Comparison of ENCODE assay signal across 8 mouse cellular contexts in the genomic region with DNA sequence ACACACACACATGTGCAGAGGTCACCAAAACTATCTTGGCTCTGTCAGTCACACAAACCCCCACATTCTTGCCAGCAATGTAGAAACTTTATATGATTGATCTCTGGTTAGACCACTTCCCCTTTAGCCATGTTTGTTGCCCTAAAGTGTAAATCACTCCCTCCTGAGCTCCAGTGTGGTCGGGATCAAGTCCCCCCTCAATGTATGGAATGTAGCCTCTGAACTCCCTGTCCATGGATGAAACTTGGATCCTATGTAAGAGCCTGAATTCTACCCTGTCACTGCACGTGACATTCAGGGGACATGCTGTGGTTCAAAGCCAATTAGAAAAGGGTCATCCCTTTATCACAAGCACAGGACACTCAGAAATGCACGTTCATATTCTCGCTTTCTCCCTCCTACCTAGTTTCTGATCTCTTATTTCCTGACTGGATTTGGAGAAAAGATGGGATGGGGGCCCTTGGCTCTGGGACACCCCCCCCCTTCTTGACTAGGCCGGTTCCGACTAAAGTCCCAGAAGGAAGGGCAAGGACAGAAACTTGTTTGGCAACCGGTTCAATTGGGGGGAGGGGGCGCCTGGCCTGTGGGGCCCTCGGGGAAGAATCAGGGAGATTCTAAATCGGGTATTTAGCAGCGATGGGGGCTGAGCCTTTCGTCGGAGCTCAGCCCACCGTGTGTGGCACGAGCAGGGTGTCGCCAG. TPM values are rescaled to one million over a fixed set of nuclear protein-coding genes. Genes with fewer than 3 reads are reported as not detected.
DNase-seq lines count a peak whose midpoint lies in the region; ATAC-seq and TF ChIP-seq lines count a peak whose summit lies in the region.

No protein-coding gene starts in this region.

- no peak for TF ChIP-seq CTCF in heart, postnatal 0 days (IDR thresholded peaks at IDR 0.05; ENCODE audit: low read depth)
- no peak for TF ChIP-seq CTCF in bone marrow macrophage, adult 2 months (IDR thresholded peaks at IDR 0.05; ENCODE audit: low read depth, low read length)
- no peak for TF ChIP-seq CTCF in hindbrain, postnatal 0 days (IDR thresholded peaks at IDR 0.05; ENCODE audit: low read depth)

- peaks cover 15% of the 10 kb centered on the region for H3K4me1 ChIP-seq in heart, postnatal 0 days (ENCODE audit: control insufficient read depth, insufficient read depth)
- H3K4me1 ChIP-seq in bone marrow macrophage, adult 2 months (ENCODE audit: control insufficient read depth, insufficient read depth, low read length) = peaks cover 66% of the 10 kb centered on the region
- peaks cover 13% of the 10 kb centered on the region for H3K4me1 ChIP-seq in hindbrain, postnatal 0 days (ENCODE audit: insufficient read depth, low read length)
- peaks cover 12% of the 10 kb centered on the region for H3K4me1 ChIP-seq in midbrain, embryonic 14.5 days (ENCODE audit: control insufficient read depth, insufficient read depth, low read length)

- peak overlapping the region; percentile 44 for H3K9ac ChIP-seq in heart, postnatal 0 days (replicated peaks; ENCODE audit: low read depth, low read length)
- H3K9ac ChIP-seq in hindbrain, postnatal 0 days (replicated peaks; ENCODE audit: low read length) = peak overlapping the region; percentile 65
- H3K9ac ChIP-seq in midbrain, embryonic 14.5 days (replicated peaks; ENCODE audit: low read length) = peak overlapping the region; percentile 66

- ATAC-seq in heart, postnatal 0 days (ENCODE audit: insufficient read depth, low read depth) = no peak
- ATAC-seq in hindbrain, postnatal 0 days = no peak
- ATAC-seq in midbrain, embryonic 14.5 days (ENCODE audit: low FRiP score, low TSS enrichment) = no peak

- H3K9me3 ChIP-seq in heart, postnatal 0 days (replicated peaks; ENCODE audit: control insufficient read depth, low read length) = peaks cover 3% of the 10 kb centered on the region
- no peaks in the 10 kb centered on the region for H3K9me3 ChIP-seq in hindbrain, postnatal 0 days (ENCODE audit: low read length)
- no peaks in the 10 kb centered on the region for H3K9me3 ChIP-seq in midbrain, embryonic 14.5 days (ENCODE audit: control insufficient read depth, low read length)

- H3K36me3 ChIP-seq in heart, postnatal 0 days (replicated peaks; ENCODE audit: control insufficient read depth, insufficient read depth, low read length) = peaks cover 26% of the 10 kb centered on the region
- H3K36me3 ChIP-seq in hindbrain, postnatal 0 days (ENCODE audit: insufficient read depth, low read length) = peaks cover 9% of the 10 kb centered on the region; the same call in 1 of the 2 replicates
- peaks cover 21% of the 10 kb centered on the region for H3K36me3 ChIP-seq in midbrain, embryonic 14.5 days (ENCODE audit: control insufficient read depth, insufficient read depth, low read length)

- intact Hi-C loops in heart, postnatal 25 days (cut with DNase I) = no loop called here

- TF ChIP-seq POLR2A in bone marrow macrophage, adult 2 months (IDR thresholded peaks at IDR 0.05; ENCODE audit: borderline replicate concordance, low read depth, low read length) = no peak

- DNase-seq in heart, postnatal 0 days (ENCODE audit: low spot score) = no peak
- DNase-seq in heart, postnatal 25 days (ENCODE audit: low spot score) = no peak
- DNase-seq in hindbrain, postnatal 0 days (ENCODE audit: low spot score) = no peak
- DNase-seq in midbrain, embryonic 14.5 days = no peak
- DNase-seq in urinary bladder, adult 18-20 months (ENCODE audit: low spot score in 2 of 2) = no peak
- DNase-seq in ovary, adult 18-20 months (ENCODE audit: low spot score) = no peak
- DNase-seq in gastrocnemius, postnatal 25 days = no peak

- WGBS in heart, postnatal 0 days = 8% methylated on average over 16 of the region's 16 CpGs
- 8% methylated on average over 16 of the region's 16 CpGs for WGBS in hindbrain, postnatal 0 days
- WGBS in midbrain, embryonic 14.5 days = 9% methylated on average over 16 of the region's 16 CpGs

- no peak for TF ChIP-seq EP300 in heart, postnatal 0 days (IDR thresholded peaks at IDR 0.05; ENCODE audit: low read depth)

- H3K4me3 ChIP-seq in heart, postnatal 0 days (ENCODE audit: low read depth, low read length) = peak overlapping the region; percentile 56
- H3K4me3 ChIP-seq in bone marrow macrophage, adult 2 months (ENCODE audit: insufficient read depth, low read length) = peak overlapping the region; percentile 60
- peak overlapping the region; percentile 43 for H3K4me3 ChIP-seq in hindbrain, postnatal 0 days (ENCODE audit: low read length)
- peak overlapping the region; percentile 41 for H3K4me3 ChIP-seq in midbrain, embryonic 14.5 days (replicated peaks; ENCODE audit: low read depth, low read length)

- peak overlapping the region; percentile 88 for H3K27ac ChIP-seq in heart, postnatal 0 days (ENCODE audit: low read depth)
- peak overlapping the region; percentile 68 for H3K27ac ChIP-seq in bone marrow macrophage, adult 2 months (ENCODE audit: insufficient read depth, low read depth, low read length)
- H3K27ac ChIP-seq in hindbrain, postnatal 0 days = peak overlapping the region; percentile 76
- H3K27ac ChIP-seq in midbrain, embryonic 14.5 days (replicated peaks; ENCODE audit: low read depth, low read length) = peak overlapping the region; percentile 84

- H3K27me3 ChIP-seq in heart, postnatal 0 days (ENCODE audit: control insufficient read depth, insufficient read depth, low read length) = peaks cover 26% of the 10 kb centered on the region
- H3K27me3 ChIP-seq in hindbrain, postnatal 0 days (ENCODE audit: insufficient read depth, low read length) = no peaks in the 10 kb centered on the region
- peaks cover 10% of the 10 kb centered on the region for H3K27me3 ChIP-seq in midbrain, embryonic 14.5 days (ENCODE audit: control insufficient read depth, insufficient read depth, low read length)

- peak overlapping the region; percentile 86 for H3K4me2 ChIP-seq in heart, postnatal 0 days (ENCODE audit: low read depth, low read length)
- peak overlapping the region; percentile 88 for H3K4me2 ChIP-seq in hindbrain, postnatal 0 days (ENCODE audit: low read depth, low read length)
- H3K4me2 ChIP-seq in midbrain, embryonic 14.5 days (ENCODE audit: low read length) = peak overlapping the region; percentile 95

RNA-seq across cellular contexts. Expression of gene Colgalt1, which starts 17.7 kb away (rescaled TPM):
- 84.1 and 108 TPM in 2 replicates for total RNA-seq in heart, postnatal 0 days (2014; rRNA removed; ENCODE audit: low replicate concordance)
- 32.7 and 35.4 TPM in 2 replicates for polyA plus RNA-seq in heart, postnatal 0 days (2015; fragmentation: Nextera tagmentation; extraction: Ambion mirVana)
- total RNA-seq in heart, postnatal 25 days (2021) = 10 to 100 TPM; 41.3 to 43.1 TPM
- 111 and 113 TPM in 2 replicates for polyA plus RNA-seq in bone marrow macrophage, adult 2 months (2012; ENCODE audit: insufficient read depth, insufficient read length, missing spikeins)
- 95.9 and 121 TPM in 2 replicates for total RNA-seq in hindbrain, postnatal 0 days (2014; rRNA removed)
- 55.3 and 56.7 TPM in 2 replicates for polyA plus RNA-seq in hindbrain, postnatal 0 days (2015; fragmentation: Nextera tagmentation; extraction: Ambion mirVana)
- polyA plus RNA-seq in midbrain, embryonic 14.5 days (2014; fragmentation: Nextera tagmentation; extraction: Ambion mirVana) = 60.4 and 70.3 TPM in 2 replicates
- 10 to 100 TPM; 35.3 to 36.0 TPM for total RNA-seq in gastrocnemius, postnatal 25 days (2021)

RNA-seq across cellular contexts. Expression of gene Fam129c, which starts 31.1 kb away (rescaled TPM):
- total RNA-seq in heart, postnatal 0 days (2014; rRNA removed; ENCODE audit: low replicate concordance) = 0.04 and 12.6 TPM in 2 replicates
- polyA plus RNA-seq in heart, postnatal 0 days (2015; fragmentation: Nextera tagmentation; extraction: Ambion mirVana) = 0.59 and 1.6 TPM in 2 replicates
- total RNA-seq in heart, postnatal 25 days (2021) = 1 to 10 TPM in 1 of 2 experiments, under 1 TPM in 1; 0.81 to 1.5 TPM
- 2.5 and 2.7 TPM in 2 replicates for polyA plus RNA-seq in bone marrow macrophage, adult 2 months (2012; ENCODE audit: insufficient read depth, insufficient read length, missing spikeins)
- total RNA-seq in hindbrain, postnatal 0 days (2014; rRNA removed) = 6.0 TPM in 2 replicates
- polyA plus RNA-seq in hindbrain, postnatal 0 days (2015; fragmentation: Nextera tagmentation; extraction: Ambion mirVana) = 3.3 and 4.0 TPM in 2 replicates
- 6.3 and 8.5 TPM in 2 replicates for polyA plus RNA-seq in midbrain, embryonic 14.5 days (2014; fragmentation: Nextera tagmentation; extraction: Ambion mirVana)
- total RNA-seq in gastrocnemius, postnatal 25 days (2021) = under 1 TPM; 0.29 to 0.38 TPM

RNA-seq across cellular contexts. Expression of gene Pgls, which starts 36.6 kb away (rescaled TPM):
- 333 and 425 TPM in 2 replicates for total RNA-seq in heart, postnatal 0 days (2014; rRNA removed; ENCODE audit: low replicate concordance)
- 210 and 212 TPM in 2 replicates for polyA plus RNA-seq in heart, postnatal 0 days (2015; fragmentation: Nextera tagmentation; extraction: Ambion mirVana)
- 10 to 100 TPM; 68.1 to 75.9 TPM for total RNA-seq in heart, postnatal 25 days (2021)
- polyA plus RNA-seq in bone marrow macrophage, adult 2 months (2012; ENCODE audit: insufficient read depth, insufficient read length, missing spikeins) = 83.5 and 88.9 TPM in 2 replicates
- total RNA-seq in hindbrain, postnatal 0 days (2014; rRNA removed) = 344 and 379 TPM in 2 replicates
- polyA plus RNA-seq in hindbrain, postnatal 0 days (2015; fragmentation: Nextera tagmentation; extraction: Ambion mirVana) = 272 and 275 TPM in 2 replicates
- polyA plus RNA-seq in midbrain, embryonic 14.5 days (2014; fragmentation: Nextera tagmentation; extraction: Ambion mirVana) = 241 and 269 TPM in 2 replicates
- total RNA-seq in gastrocnemius, postnatal 25 days (2021) = 10 to 100 TPM; 26.3 to 26.9 TPM

RNA-seq across cellular contexts. Expression of gene Unc13a, which starts 43.0 kb away (rescaled TPM):
- total RNA-seq in heart, postnatal 0 days (2014; rRNA removed; ENCODE audit: low replicate concordance) = 0.57 and 1.2 TPM in 2 replicates
- 0.51 and 0.60 TPM in 2 replicates for polyA plus RNA-seq in heart, postnatal 0 days (2015; fragmentation: Nextera tagmentation; extraction: Ambion mirVana)
- under 1 TPM; 0.73 to 0.83 TPM for total RNA-seq in heart, postnatal 25 days (2021)
- 1.0 and 1.3 TPM in 2 replicates for polyA plus RNA-seq in bone marrow macrophage, adult 2 months (2012; ENCODE audit: insufficient read depth, insufficient read length, missing spikeins)
- 81.4 and 89.1 TPM in 2 replicates for total RNA-seq in hindbrain, postnatal 0 days (2014; rRNA removed)
- 16.8 and 16.9 TPM in 2 replicates for polyA plus RNA-seq in hindbrain, postnatal 0 days (2015; fragmentation: Nextera tagmentation; extraction: Ambion mirVana)
- polyA plus RNA-seq in midbrain, embryonic 14.5 days (2014; fragmentation: Nextera tagmentation; extraction: Ambion mirVana) = 17.4 and 18.9 TPM in 2 replicates
- total RNA-seq in gastrocnemius, postnatal 25 days (2021) = under 1 TPM in 1 of 2 experiments, not detected in 1; 0.29 TPM

RNA-seq across cellular contexts. Expression of gene Jak3, which starts 47.5 kb away (rescaled TPM):
- total RNA-seq in heart, postnatal 0 days (2014; rRNA removed; ENCODE audit: low replicate concordance) = 14.6 and 16.9 TPM in 2 replicates
- 5.7 and 5.8 TPM in 2 replicates for polyA plus RNA-seq in heart, postnatal 0 days (2015; fragmentation: Nextera tagmentation; extraction: Ambion mirVana)
- 1 to 10 TPM; 7.8 to 8.5 TPM for total RNA-seq in heart, postnatal 25 days (2021)
- 15.6 and 15.7 TPM in 2 replicates for polyA plus RNA-seq in bone marrow macrophage, adult 2 months (2012; ENCODE audit: insufficient read depth, insufficient read length, missing spikeins)
- total RNA-seq in hindbrain, postnatal 0 days (2014; rRNA removed) = 14.8 and 15.3 TPM in 2 replicates
- polyA plus RNA-seq in hindbrain, postnatal 0 days (2015; fragmentation: Nextera tagmentation; extraction: Ambion mirVana) = 7.3 and 7.4 TPM in 2 replicates
- 2.5 and 3.6 TPM in 2 replicates for polyA plus RNA-seq in midbrain, embryonic 14.5 days (2014; fragmentation: Nextera tagmentation; extraction: Ambion mirVana)
- 1 to 10 TPM; 1.9 to 3.0 TPM for total RNA-seq in gastrocnemius, postnatal 25 days (2021)
